Mouse (Mus musculus) cerebellum, adult 2 months (tissue): ENCODE measurements around the gene Bcas3. TPM values are rescaled to one million over a fixed set of nuclear protein-coding genes. Genes with fewer than 3 reads are reported as not detected.

Source experiments
- DNase-seq, 2 experiments: peaks; one replicate each; pipeline ENCODE4 v3.0.0; 2021
- H3K27ac ChIP-seq: fragments of 200-500 bp; 2 replicates; pipeline ENCODE4 v1.5.1; 2012; ENCODE audit warnings: low read length, control low read depth, inconsistent platforms; ENCODE audit not compliant: insufficient read depth
- H3K27me3 ChIP-seq: fragments of 200-500 bp; 2 replicates; pipeline ENCODE4 v1.6.1; 2012; ENCODE audit warnings: inconsistent platforms, mild to moderate bottlenecking, low read length, moderate library complexity; ENCODE audit not compliant: control insufficient read depth, insufficient read depth
- H3K4me1 ChIP-seq: fragments of 200-500 bp; 2 replicates; pipeline ENCODE4 v1.6.1; 2011; ENCODE audit warnings: low read length; ENCODE audit not compliant: control insufficient read depth, insufficient read depth
- H3K4me3 ChIP-seq: fragments of 200-500 bp; replicated peaks from 2 replicates; pipeline ENCODE3; 2011; ENCODE audit warnings: mild to moderate bottlenecking, low read depth, low read length, control low read depth; ENCODE audit not compliant: insufficient read depth
- CTCF ChIP-seq: fragments of 200-500 bp; IDR thresholded peaks from 2 replicates; pipeline ENCODE4 v1.5.1; 2011; ENCODE audit warnings: low read depth, mild to moderate bottlenecking, control low read depth, low read length, moderate library complexity, borderline replicate concordance; ENCODE audit not compliant: insufficient read depth
- POLR2A ChIP-seq: fragments of 200-500 bp; IDR thresholded peaks from 2 replicates; pipeline ENCODE4 v1.6.1; 2011; ENCODE audit warnings: low read length, control low read depth, borderline replicate concordance; ENCODE audit not compliant: insufficient read depth
- WGBS: fragments of 180-500 bp; shearing (Covaris S2); methylation state at CpG from one replicate; pipeline ENCODE4 v1.1.7; 2018; 5-methylcytosine and 5-hydroxymethylcytosine counted together
- polyA plus RNA-seq: library from polyadenylated mRNA; depleted of rRNA; stranded (reverse); fragments of >200 nt; gene quantifications from 2 replicates; pipeline ENCODE4 v1.2.3, GENCODE M21; 2012

Gene Bcas3
- polyA plus RNA-seq, 1 experiment: 44.4 TPM

DNA sequence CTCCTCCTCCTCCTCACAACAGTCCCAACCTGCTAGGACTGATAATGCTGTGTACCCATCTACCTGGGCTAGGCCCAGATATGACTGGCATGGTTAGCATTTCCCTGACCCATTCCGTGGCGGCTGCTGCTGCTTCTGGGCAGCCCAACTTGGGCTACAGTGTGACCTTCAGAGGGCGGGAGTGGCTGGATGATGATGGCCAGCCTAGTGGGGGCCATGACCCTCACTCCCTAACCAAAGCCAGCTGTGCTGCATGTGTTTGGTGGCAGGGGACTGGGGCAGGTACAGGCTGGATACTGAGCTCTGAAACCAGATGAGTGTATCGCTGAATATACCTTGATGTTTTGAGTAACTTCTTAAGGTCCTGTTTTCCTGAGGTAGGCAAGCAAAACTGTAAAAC, 470.8 kb downstream of the Bcas3 start:
- WGBS: 97% methylated on average over 4 of the region's 4 CpGs
- H3K27me3 ChIP-seq: no peaks in the 10 kb centered on the region; the same call in 1 of the 2 replicates
- TF ChIP-seq POLR2A (no peak), CTCF (no peak)
- no peak overlapping the region for H3K4me3 ChIP-seq
- H3K4me1 ChIP-seq: no peaks in the 10 kb centered on the region
- no peak overlapping the region for H3K27ac ChIP-seq
- DNase-seq: no peak

DNA sequence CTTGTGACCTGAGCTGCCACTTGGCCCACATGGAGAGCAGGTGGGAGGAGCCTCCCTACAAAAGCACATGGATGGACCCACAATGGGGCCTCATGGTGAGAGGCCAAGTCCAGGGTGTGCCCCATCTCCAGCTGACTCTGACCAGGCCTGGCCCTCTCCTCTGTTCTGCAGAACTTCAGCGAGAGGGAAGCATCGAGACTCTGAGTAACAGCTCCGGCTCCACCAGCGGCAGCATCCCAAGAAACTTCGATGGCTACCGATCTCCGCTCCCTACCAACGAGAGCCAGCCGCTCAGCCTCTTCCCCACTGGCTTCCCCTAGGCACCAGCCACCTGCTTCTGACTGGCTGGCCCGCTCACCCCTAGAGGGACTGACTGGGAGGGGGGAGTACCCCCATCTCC, 472.1 kb downstream of the Bcas3 start:
- no peak for DNase-seq
- Histone ChIP-seq H3K27me3 (no peaks in the 10 kb centered on the region; the same call in 1 of the 2 replicates), H3K4me1 (no peaks in the 10 kb centered on the region), H3K27ac (no peak overlapping the region), H3K4me3 (no peak overlapping the region)
- WGBS: 70% methylated on average over 10 of the region's 10 CpGs
- TF ChIP-seq CTCF (no peak), POLR2A (no peak)

DNA sequence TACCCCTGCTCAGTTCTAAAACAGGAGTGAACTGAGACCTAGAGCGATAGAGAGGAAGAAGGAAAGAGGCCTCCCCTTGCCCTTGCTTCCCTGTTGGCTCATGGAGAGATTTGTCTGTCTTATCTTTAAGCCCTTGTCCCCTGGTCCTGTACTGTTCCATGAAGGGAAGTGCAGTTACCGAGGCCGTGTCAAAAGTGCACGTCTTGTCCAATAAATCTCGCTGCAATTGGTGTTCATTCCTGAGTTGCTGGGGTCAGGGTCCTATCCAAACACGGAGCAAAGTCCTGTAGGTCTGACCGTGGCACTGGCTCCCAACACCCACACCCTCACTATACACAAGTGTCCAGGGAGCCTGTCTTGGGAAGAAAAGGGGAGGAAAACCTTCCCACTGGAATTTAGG, 472.9 kb downstream of the Bcas3 start:
- no peak for DNase-seq
- Histone ChIP-seq H3K27me3 (no peaks in the 10 kb centered on the region; the same call in 1 of the 2 replicates), H3K4me1 (no peaks in the 10 kb centered on the region), H3K4me3 (no peak overlapping the region), H3K27ac (no peak overlapping the region)
- WGBS: 91% methylated on average over 7 of the region's 7 CpGs
- TF ChIP-seq POLR2A (no peak), CTCF (no peak)

- Histone ChIP-seq H3K4me3 (no peak overlapping the region), H3K4me1 (no peaks in the 10 kb centered on the region), H3K27me3 (peaks cover 4% of the 10 kb centered on the region; the same call in 1 of the 2 replicates), H3K27ac (no peak overlapping the region)
- no peak for DNase-seq
- 63% methylated on average over 9 of the region's 9 CpGs for WGBS
- TF ChIP-seq POLR2A (no peak), CTCF (no peak)
Observed at GRCm38 (mm10) chr11:85827342-85827741, 474.4 kb downstream of the Bcas3 start.

DNA sequence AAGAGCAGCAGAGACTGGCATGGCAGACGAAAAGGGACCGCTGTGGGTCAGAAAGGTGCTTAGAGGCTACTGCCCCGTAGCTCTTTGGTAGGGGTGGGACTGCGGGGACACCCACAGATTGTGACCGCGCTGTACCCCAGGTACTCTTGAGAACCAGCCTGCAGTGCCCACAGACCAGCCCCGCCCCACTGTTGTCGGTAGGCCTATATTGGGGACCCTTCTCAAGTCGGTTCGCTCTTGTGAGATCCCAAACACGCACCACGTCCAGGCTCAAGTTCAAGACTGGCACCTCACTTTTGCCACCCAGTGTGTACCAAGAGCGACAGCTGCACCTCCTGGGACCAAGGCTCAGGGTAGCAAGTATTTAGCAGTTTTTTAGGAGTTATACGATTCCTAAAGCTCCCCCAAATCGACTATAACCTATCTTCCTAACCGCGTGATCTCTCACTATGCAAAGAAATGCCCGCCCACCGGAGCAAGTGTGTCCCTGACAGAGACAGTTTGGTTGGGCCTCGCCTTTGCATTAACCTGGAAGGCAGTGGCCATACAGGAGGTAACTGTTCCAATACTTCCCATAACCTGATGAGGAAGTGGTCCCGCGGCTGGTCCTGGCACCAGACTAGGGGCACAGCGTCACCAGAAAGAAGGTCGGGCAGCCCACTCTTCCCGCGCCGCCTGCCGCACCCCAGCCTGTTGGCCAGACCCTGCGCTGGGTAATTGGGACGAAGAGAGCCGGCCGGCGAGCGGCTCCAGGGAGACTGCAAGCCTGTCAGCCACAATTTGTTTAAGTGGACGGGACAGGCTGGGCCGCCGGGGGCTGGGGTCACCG, 475.9 kb downstream of the Bcas3 start:
- TF ChIP-seq CTCF (no peak), POLR2A (no peak)
- no peak overlapping the region for H3K4me3 ChIP-seq
- H3K4me1 ChIP-seq: no peaks in the 10 kb centered on the region
- DNase-seq: no peak
- WGBS: 21% methylated on average over 38 of the region's 38 CpGs
- H3K27me3 ChIP-seq: peaks cover 16% of the 10 kb centered on the region; the same call in 1 of the 2 replicates
- H3K27ac ChIP-seq: no peak overlapping the region

DNA sequence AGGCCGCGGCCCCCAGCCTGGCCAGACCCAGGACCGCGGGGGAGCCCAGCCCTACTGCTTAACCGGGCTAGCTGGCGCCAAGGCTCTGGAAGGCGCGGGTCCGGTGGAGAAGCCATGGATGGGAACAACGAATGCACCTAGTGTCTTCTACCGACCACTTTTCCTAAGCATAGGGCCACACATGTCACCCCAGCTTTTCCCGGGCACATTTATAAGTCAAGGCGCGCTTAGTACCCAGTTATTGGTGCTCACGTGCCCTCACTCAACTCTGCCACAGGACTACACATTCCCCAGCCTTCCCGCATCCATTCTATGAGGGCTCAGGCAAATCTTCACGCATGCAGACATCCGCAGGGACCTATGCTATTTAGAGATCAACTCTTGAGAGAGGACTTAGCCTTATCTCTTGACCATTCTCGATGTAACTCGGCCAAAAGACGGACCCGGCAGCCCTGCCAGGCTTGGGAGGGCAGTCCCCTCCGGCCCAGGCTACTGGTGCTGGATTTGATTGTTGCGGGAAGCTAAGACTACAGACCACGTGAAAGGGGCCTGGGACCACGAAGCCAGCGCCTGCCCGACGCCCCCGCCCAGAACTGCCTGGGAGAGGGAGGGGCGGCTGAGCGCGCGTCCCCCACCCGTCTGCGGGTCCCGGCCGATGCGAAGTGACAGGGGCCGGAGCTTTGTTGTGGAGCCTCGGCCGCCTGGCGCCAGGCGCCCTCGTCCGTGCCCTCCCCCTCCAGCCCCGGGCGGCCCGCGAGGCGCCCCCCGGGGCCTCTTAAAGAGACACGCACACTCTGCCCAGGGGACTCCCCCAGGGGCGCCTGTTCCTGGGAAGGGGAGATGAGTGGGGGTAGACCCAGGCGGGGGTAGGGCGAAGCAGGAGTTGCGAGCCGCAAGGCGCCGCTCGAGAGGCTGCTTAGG, 476.8 kb downstream of the Bcas3 start:
- TF ChIP-seq CTCF: no peak
- no peak for TF ChIP-seq POLR2A
- DNase-seq: no peak
- Histone ChIP-seq H3K27ac (no peak overlapping the region), H3K4me3 (no peak overlapping the region), H3K27me3 (peaks cover 21% of the 10 kb centered on the region; the same call in 1 of the 2 replicates), H3K4me1 (no peaks in the 10 kb centered on the region)
- WGBS: 3% methylated on average over 55 of the region's 61 CpGs

DNA sequence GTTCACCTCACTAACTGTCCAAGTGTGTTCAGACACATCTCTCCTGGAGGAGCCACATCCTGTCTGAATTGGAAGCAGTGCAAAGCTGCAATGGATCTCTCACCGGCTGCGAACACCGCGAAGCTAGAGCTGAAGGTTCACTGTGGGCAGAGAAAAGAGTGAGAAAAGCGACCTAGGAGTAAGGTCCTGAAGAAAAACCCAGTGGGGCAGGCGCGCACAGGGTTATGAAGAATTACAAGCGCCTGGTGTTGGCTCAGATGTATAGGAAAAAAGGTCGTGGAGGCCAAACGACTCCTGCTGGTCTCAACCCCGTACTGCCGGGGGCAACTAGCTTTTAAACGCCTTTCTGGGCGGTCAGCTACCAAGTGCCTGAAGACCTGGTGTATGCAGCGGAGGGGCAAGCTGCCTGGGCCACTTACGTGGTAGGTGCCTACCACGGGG, 478.0 kb downstream of the Bcas3 start:
- no peak for DNase-seq
- peaks cover 22% of the 10 kb centered on the region; the same call in 1 of the 2 replicates for H3K27me3 ChIP-seq
- 10% methylated on average over 17 of the region's 17 CpGs for WGBS
- no peak overlapping the region for H3K27ac ChIP-seq
- TF ChIP-seq CTCF (no peak), POLR2A (no peak)
- H3K4me3 ChIP-seq: no peak overlapping the region
- no peaks in the 10 kb centered on the region for H3K4me1 ChIP-seq
